Mouse (Mus musculus): ENCODE data around the gene Tmem229b.
"Not testable (repeated sequence)": the region's sequence is repeated elsewhere in the genome, so short reads cannot be mapped to it uniquely, and the experiment has no call there.

The Tmem229b gene

DNA sequence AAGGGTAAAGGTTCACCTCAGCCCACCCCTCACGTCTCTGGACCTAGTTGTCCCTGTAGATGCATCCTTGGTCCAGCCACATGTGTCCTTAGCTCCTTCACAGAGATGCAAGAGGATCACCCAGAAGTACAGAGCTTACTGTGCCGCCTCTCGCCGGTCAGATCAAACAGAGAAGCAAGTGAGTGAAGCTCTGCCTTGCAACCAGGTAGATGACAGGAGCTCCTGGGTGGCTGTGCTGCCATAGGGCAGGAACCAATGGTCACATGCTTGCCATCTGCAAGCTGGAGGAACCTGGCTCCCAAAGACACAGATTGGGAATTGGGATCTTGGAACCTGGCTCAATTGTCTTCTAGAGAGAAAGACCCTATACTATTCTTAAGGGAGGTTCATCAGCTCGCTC is 2.0 kb downstream of the Tmem229b start:
- no peak for DNase-seq

DNA sequence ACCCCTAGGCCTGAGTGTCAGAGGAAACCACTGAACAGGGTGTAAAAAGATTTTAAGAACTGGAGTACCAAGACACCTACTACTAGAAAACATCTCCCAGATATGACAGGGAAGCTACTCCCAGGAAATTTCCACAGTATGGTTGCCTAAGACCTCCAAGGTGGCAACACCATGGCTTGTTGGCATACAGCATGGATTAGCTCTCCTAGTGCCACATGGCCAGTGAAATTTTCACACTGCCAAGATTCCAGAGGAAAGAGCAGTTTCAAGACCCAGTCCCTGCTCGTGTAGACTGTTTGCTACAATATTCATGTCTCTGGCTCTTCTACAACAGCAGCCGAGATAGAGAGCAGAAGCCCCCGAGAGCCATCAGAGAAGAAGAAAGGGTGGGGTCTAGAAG is 4.4 kb downstream of the Tmem229b start:
- DNase-seq, result no peak

DNA sequence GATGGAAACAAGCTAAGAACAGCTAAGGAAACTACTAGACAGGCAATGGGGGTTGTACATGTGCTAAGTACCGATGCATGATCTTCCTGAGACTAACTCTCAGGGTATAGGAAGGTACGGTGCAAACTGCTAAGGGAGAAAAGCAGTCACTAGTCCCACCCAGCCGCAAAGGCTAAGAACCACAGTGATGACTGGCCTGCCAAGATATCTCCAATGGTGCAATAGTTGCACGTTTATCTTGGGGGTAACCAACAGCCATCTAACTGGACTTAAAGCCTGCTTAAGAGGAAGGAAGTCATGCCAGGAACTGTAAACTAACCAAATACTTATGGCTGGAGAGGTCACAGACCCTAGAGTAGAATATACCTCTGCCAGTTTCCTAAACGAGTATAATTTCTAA is 5.0 kb downstream of the Tmem229b start:
- no peak for DNase-seq

DNA sequence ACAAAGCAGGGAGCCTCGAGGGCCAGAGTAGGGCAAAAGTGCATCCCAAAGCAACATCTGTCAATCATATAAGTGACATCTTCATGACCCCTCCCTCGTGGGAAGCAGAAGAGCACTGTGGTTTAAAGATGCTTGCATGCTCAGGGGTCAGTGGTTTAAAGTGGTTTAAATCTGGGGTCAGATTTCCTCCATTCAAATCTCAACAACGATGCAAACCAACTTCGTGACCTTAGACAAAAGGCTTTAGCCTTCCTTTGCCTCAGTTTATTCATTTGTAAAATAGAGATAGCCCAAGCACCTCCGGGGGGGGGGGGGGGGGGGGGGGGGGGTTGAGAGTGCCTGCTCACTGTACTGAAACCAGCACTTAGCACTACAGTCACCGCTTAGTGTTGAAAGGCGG is 10.7 kb downstream of the Tmem229b start:
- DNase-seq, result no peak

DNA sequence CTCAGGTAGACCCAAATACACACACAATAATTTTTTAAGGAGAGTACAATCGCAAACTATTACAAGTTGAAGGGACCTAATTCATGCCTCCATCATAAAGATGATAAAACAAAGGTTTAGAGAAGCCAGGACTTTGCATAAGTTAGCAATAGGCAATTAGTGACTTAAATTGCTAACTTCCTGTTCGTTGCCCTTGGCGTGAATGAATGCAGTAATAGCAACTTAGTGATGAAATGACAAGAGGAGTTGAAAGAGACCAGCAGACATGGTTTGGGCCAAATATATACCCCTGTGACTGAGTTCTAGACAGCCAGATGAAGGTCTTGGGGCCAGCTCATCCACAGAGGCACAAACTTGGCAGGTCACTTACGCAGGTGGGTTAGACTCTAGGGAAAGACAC is 11.2 kb downstream of the Tmem229b start:
- DNase-seq, result no peak

DNA sequence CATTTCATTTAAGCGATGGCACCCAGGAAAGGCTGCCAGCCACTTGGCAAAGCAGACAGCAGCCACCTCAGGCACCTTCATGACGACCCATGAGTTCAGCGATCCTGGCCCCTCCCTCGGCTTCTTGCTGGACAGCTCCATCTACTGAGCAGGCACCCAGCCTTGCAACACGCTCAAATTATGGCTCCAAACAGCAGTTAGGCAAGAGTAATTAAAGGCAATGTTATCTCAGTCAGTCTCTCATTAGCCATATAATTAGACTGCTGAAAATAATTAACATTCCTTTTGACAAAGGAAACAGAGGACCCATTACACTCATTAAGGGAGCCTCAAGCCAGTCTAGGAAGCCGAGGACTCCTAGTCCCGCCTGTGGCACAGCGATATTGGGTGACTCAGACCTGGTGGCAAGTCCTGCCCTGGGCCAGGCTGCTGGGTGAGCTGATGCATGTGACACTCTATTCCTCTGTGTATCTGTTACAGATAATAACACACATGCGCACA is 19.8 kb downstream of the Tmem229b start:
- DNase-seq, result no peak

DNA sequence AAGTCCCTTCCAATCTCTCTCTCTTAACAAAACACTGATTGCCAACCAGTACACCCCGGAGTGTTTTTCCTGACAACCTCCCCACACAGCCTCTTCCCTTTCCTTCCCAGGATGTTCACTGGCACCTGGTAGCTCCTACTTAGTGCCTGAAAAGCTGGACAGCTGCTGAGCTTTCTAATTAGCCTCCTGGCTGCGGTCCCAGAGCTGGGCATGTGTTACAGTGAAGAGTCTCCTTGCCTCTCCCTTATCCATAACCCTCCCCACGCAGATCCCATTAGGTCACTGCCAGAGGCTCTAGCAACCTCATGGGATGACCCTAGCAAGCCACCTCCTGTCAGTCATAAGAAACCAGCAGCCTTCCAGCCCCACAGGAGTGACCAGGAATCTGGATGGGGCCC is 23.4 kb downstream of the Tmem229b start:
- peak; percentile 43 for DNase-seq

DNA sequence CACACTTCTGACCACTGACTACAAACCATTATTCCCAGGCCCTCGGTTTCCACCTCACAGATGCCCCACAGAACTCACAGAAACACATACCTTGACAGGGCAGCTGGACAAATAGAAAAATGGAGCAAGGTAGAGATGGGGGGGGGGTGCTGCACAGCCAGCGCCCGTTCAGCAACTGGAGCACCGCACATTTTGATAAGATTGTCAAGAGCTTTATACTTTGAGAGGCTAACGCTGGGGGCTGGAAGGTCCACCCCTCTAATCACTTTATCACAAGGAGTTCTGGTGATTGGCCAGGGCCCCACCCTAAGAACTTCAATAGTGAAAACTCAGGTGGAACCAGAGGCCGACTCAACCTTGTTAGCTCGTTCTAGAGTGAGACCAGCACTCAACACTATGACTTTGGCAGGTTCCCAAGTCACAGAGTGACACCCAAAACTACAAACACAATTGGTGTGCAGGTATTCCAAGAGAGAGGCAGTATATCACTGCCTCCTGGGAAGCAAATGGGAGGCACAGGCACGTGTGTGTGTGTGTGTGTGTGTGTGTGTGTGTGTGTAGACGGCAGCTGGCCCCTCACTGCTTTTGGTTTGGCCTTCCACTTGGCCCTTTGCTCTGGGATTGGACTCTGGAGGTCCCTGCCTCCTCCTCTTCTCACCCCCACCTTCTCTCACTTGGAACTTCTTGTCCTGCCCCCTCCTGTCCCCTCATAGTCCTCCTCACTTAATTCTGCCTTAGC is 24.0 kb downstream of the Tmem229b start:
- DNase-seq, result no peak

DNA sequence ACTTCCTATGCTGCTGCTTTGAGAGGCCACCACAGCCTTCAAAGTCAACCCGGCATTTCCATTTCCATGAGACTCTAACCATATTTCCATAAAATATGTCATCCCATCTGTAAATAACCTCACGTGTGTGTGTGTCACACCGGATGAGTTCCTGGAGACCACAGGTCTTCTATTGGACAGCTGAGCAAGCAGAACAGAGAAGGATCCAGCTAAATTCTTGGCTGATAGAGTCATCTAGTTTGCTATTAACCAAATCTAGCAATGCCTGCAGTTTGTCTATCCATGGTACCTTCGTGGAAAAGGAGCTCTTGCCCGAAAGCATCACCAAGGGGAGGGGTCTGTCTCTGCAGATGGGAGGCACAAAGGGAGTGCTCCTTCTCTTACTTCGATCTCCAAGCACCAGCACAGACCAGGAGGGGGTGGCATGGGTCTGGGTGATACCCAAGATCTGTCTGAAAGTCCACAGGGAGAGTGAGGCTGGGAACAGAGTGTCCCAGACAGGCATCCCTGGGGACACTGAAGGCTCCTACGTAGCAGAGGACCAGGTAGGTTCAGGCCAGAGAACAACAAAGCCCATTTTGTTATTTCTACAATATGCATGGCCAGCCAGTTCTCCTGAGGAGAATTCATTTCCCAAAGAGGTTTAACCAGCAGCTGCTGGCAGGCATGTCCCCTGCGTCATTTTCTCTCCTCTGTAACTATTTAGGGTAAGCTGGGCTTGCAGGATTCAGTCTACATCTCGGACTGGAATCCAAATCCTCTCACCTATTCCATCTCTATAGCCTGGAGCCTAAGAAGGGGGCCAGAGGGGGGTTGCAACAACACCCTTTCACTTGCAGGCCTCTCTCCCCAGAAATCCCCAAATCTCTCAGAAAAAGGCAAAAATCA is 25.2 kb downstream of the Tmem229b start:
- DNase-seq, result peak; percentile 24

DNA sequence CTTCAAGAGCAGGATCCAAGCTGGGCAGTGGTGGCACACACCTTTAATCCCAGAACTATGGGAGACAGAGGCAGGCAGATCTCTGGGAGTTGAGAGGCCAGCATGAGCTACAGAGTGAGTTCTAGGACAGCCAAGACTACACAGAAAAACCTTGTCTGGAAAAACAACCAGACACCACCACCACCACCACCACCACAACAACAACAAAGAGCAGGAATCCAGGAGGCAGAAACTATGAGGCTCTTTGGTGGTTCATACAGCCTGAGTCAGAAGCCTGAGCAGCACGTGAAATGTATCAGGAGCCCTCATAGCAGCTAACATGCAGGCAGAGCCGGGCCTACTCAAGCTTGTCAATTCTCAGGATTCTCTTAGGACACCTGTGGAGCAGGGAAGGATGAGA is 26.3 kb downstream of the Tmem229b start:
- no peak for DNase-seq

DNA sequence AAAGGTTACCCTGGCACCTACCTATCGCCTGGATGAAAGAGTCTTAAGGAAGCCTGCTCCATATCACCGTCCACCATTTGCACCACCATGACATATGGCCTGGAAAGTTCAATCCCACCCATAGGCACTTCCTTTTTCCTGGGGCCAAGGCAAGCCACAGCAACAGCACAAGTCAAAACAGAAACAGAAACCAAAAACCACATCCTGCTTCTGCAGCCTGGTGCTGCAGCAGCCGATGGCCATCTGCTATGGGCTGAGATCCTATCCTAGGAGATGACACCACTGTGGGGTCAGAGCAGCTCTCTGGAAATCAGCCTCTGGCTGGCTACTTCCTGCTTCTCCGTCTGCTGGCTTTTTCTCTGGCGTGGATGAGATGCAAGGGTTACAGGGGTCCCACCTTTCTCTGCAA is 26.7 kb downstream of the Tmem229b start:
- no peak for DNase-seq

DNA sequence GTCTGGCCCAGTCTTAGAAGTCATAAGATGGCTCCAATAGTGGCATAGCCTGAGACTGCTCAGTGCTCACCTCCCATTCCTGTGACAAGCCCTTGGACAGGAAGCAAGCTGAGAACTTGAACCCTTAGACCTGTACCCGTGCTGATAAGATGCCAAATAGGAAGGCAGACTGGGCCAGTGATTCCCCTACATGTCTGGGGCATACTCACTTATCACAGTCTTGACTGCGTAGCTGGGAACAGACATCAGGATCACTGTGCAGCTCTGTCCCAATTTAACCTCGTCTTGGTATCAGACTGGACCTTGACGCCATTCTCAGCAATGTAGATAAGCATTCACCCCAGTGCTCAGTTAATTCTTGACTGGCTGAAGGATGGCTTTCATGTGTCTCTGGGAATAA is 29.9 kb downstream of the Tmem229b start:
- DNase-seq, result no peak

DNA sequence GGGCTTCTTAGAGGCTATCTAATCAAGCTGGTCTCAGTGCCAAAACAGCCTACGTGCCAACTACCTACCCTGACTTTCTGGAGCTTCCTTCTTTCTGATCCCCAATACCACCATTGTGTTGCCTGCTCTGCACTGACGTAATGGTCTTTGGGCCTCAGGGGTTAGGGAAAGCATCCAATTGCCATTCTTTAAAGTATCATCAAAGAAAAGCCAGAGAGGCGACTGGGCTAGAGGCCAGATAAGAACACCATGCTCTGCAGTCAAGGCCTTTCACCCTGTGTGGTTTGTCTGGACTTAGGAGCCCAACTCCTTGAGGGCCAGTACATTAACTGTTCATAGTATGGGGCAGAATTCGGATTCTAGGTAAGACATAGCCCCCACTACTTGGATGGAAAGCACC is 30.3 kb downstream of the Tmem229b start:
- DNase-seq, result no peak

GRCm38 (mm10) chr12:78975836-78976235 is 31.6 kb downstream of the Tmem229b start:
- no peak for DNase-seq

DNA sequence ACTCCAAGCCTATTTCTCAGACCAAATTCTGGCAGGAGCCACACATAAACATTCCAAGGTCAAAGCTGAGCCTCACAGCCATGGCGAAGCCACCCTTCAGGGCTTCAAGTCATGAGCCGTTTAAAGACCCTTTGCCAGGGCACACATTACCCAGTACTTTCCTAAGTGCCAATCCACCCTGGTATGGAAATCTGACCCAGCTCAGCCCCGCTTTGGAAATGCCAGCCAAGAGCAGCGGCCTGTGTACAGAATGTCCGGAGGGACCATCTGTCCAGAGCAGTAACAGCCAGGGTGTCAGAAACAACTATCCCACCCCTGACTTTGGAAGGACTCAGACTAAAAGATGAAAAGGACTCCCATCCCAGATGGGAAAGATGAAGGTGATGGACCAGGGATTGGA is 32.7 kb downstream of the Tmem229b start:
- DNase-seq, result no peak

GRCm38 (mm10) chr12:78973779-78974178 is 33.6 kb downstream of the Tmem229b start:
- DNase-seq, result no peak

- DNase-seq, result no peak
These were observed 35.8 kb downstream of the Tmem229b start for GRCm38 (mm10) chr12:78971649-78972048.

GRCm38 (mm10) chr12:78970725-78971124 is 36.7 kb downstream of the Tmem229b start:
- no peak for DNase-seq

GRCm38 (mm10) chr12:78964496-78964895 is 42.9 kb downstream of the Tmem229b start:
- not testable (repeated sequence) for DNase-seq

GRCm38 (mm10) chr12:78956405-78956804 is 51.0 kb downstream of the Tmem229b start:
- no peak for DNase-seq

- DNase-seq, result no peak
These were observed 54.9 kb downstream of the Tmem229b start for GRCm38 (mm10) chr12:78952484-78952883.

DNA sequence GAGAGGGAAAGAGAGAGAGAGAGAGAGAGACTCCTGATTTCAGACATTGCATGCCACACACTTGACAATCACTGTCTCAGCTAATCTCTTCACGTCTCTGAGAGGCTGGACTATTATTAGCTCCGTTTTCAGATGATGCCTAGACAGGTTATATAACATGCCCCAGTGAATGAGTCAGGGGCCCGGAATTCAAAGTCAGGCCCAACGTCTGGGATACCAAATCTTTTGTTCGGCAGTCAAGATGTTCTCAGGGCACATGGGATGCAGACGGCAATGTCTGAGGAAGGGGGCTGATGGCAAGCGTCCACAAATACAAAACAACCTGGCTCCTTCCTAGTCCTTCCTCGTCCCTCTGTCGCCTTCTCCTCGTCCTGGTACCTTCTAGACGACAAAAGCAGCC is 55.4 kb downstream of the Tmem229b start:
- DNase-seq, result no peak

- no peak for DNase-seq
These were observed 59.8 kb downstream of the Tmem229b start for GRCm38 (mm10) chr12:78947661-78948060.

- DNase-seq, result no peak
These were observed 60.3 kb downstream of the Tmem229b start for GRCm38 (mm10) chr12:78947161-78947560.

Data from right cerebral cortex, postnatal 25 days (tissue).